Mouse (Mus musculus) thymus, postnatal 25 days (tissue): ENCODE results near the gene Gm4353.

Experiments used
- DNase-seq: peaks from one replicate; pipeline ENCODE4 v3.0.0; 2022

Gene Gm4353

GRCm38 (mm10) chr7:116039538-116040466, 44.6 kb downstream of the Gm4353 start:
- DNase-seq = peak; percentile 79

- no peak for DNase-seq
Measured at GRCm38 (mm10) chr7:116039196-116039537, 45.3 kb downstream of the Gm4353 start, which contains the start of gene 1110004F10Rik. Gene 1110004F10Rik (plus strand): TSS chr7:116039397.

GRCm38 (mm10) chr7:116038511-116038910, 45.9 kb downstream of the Gm4353 start, which contains the start of gene Sox6:
Gene Sox6 (minus strand): TSS chr7:116038796.
- DNase-seq = no peak

GRCm38 (mm10) chr7:116038024-116038423, 46.4 kb downstream of the Gm4353 start:
- no peak for DNase-seq

- DNase-seq = no peak
Measured at GRCm38 (mm10) chr7:116036591-116037555, 47.6 kb downstream of the Gm4353 start.

- DNase-seq = no peak
Measured at GRCm38 (mm10) chr7:116035504-116035903, 48.9 kb downstream of the Gm4353 start.

- no peak for DNase-seq
Measured at GRCm38 (mm10) chr7:116034282-116034758, 50.1 kb downstream of the Gm4353 start.

- peak; percentile 20 for DNase-seq
Measured at GRCm38 (mm10) chr7:116033371-116034241, 50.8 kb downstream of the Gm4353 start.
